Mouse (Mus musculus) intestine, embryonic 14.5 days (tissue): ENCODE measurements at regions not wholly inside any gene's neighbourhood (a gene's known extent, or its start where the extent isn't known, plus 50 kb on each side); places are given as distances from the start of the nearest gene placed in this dataset.

Experiments
- ATAC-seq: fragments of 200-750 bp; cut with Nextera tagmentation; replicated peaks from 2 replicates; pipeline ENCODE4 v1.8.0; 2017; ENCODE audit warnings: low read depth, moderate number of reproducible peaks, moderate TSS enrichment, moderate library complexity; ENCODE audit not compliant: low FRiP score, low TSS enrichment
- DNase-seq: peaks from one replicate; pipeline ENCODE4 v3.0.0-alpha.2; 2018; ENCODE audit warnings: low spot score
- H3K27ac ChIP-seq: fragments of 300-500 bp; sonication (generic); 2 replicates; pipeline ENCODE4 v1.5.1; 2014; ENCODE audit warnings: low read depth, mild to moderate bottlenecking, control low read depth
- H3K27me3 ChIP-seq: fragments of 300-500 bp; sonication (generic); replicated peaks from 2 replicates; pipeline ENCODE4 v1.6.1; 2014; ENCODE audit warnings: low read length, control low read depth; ENCODE audit not compliant: control insufficient read depth, insufficient read depth
- H3K36me3 ChIP-seq: fragments of 300-500 bp; sonication (generic); 2 replicates; pipeline ENCODE4 v1.6.1; 2014; ENCODE audit warnings: low read length, control low read depth; ENCODE audit not compliant: control insufficient read depth, insufficient read depth
- H3K4me1 ChIP-seq: fragments of 300-500 bp; sonication (generic); replicated peaks from 2 replicates; pipeline ENCODE4 v1.6.1; 2014; ENCODE audit warnings: low read length, control low read depth, mixed read lengths; ENCODE audit not compliant: control insufficient read depth, insufficient read depth
- H3K4me2 ChIP-seq: fragments of 300-500 bp; sonication (generic); 2 replicates; pipeline ENCODE4 v1.6.1; 2014; ENCODE audit warnings: low read length
- H3K4me3 ChIP-seq: fragments of 300-500 bp; sonication (generic); 2 replicates; pipeline ENCODE4 v1.5.1; 2014; ENCODE audit warnings: low read depth, low read length, control low read depth, mixed read lengths
- H3K9ac ChIP-seq: fragments of 300-500 bp; sonication (generic); 2 replicates; pipeline ENCODE4 v1.6.1; 2014; ENCODE audit warnings: mild to moderate bottlenecking, low read length
- H3K9me3 ChIP-seq: fragments of 300-500 bp; sonication (generic); 2 replicates; pipeline ENCODE4 v1.6.1; 2016; ENCODE audit warnings: low read length, control low read depth; ENCODE audit not compliant: control insufficient read depth
- WGBS: fragments of 180-500 bp; shearing (Covaris S2); extraction: QIAGEN DNeasy Blood & Tissue Kit; methylation state at CpG from one replicate; pipeline ENCODE4 v1.1.7; 2014; 5-methylcytosine and 5-hydroxymethylcytosine counted together

DNA sequence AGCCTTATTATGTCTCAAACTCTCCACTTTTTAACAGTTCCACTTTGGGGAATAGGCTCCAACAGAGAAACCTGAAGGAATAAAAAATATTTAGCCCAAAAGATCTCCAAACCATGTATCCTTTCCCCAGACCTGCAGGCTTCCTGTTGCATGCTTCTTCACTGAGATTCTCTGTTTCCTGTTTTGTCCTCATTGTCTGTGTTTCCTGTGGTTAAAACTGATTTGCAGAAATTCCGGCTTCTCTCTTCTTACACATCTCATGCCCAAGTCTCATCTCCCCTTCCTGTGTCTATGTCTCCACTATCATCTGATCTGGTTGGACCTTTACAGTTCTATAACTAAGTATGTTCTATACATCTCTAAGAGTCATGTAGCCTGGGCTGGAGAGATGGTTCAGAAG lies 3482.2 kb upstream of the Gm7489 start:
- Histone ChIP-seq H3K27ac (no peak overlapping the region), H3K36me3 (no peaks in the 10 kb centered on the region), H3K9ac (no peak overlapping the region), H3K27me3 (no peaks in the 10 kb centered on the region), H3K4me2 (no peak overlapping the region), H3K4me1 (no peaks in the 10 kb centered on the region), H3K9me3 (no peaks in the 10 kb centered on the region), H3K4me3 (no peak overlapping the region)
- ATAC-seq (no peak), DNase-seq (no peak)
- WGBS = 76% methylated on average over 1 of the region's 1 CpGs

GRCm38 (mm10) chr15:50403883-50404282 lies 3480.8 kb upstream of the Gm7489 start:
- no peak overlapping the region for H3K4me3 ChIP-seq
- no peaks in the 10 kb centered on the region for H3K9me3 ChIP-seq
- H3K9ac ChIP-seq = no peak overlapping the region
- DNase-seq (no peak), ATAC-seq (no peak)
- WGBS = 91% methylated on average over 2 of the region's 2 CpGs
- no peaks in the 10 kb centered on the region for H3K27me3 ChIP-seq
- H3K27ac ChIP-seq = no peak overlapping the region
- no peaks in the 10 kb centered on the region for H3K4me1 ChIP-seq
- H3K36me3 ChIP-seq = no peaks in the 10 kb centered on the region
- no peak overlapping the region for H3K4me2 ChIP-seq

DNA sequence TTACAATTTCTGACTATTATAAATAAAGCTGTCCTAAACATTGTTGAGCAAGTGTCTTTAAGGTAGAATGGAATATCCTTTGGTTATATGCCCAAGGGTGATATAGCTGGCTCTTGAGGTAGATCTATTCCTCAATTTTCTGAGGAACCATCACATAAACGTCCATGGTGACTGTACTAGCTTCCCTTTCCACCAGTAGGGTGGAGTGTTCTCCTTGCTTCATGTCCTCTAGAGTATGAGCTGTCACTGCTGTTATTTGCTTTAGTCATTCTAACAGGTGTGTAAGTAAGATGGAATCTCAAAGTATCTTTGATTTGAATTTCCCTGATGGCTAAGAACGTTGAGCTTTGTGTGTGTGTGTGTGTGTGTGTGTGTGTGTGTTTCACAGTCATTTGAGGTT lies 3475.7 kb upstream of the Gm7489 start:
- no peak for DNase-seq
- ATAC-seq = no peak
- Histone ChIP-seq H3K27me3 (no peaks in the 10 kb centered on the region), H3K9me3 (peaks cover 3% of the 10 kb centered on the region; the same call in 1 of the 2 replicates), H3K4me3 (no peak overlapping the region), H3K4me2 (no peak overlapping the region), H3K27ac (no peak overlapping the region), H3K36me3 (no peaks in the 10 kb centered on the region), H3K9ac (no peak overlapping the region), H3K4me1 (no peaks in the 10 kb centered on the region)
- WGBS = 51% methylated on average over 2 of the region's 2 CpGs

DNA sequence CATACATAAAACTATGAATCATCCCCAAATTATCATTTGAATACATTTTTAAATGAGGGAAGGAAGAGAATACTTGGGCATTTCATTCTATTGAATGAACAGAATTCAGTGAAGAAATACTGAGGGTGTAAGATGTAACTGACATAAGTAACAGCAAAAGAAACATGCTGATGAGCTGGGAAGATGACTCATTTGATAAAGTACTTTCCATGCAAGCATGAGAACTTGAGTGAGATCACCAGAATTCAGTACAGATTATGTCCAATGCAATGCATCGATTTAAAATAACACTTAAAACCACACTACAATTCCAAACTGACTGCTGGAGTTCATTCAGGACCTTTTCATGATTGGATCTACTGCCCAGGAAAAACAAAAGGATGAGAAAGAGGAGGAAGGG lies 3467.1 kb upstream of the Gm7489 start:
- Histone ChIP-seq H3K27ac (no peak overlapping the region), H3K36me3 (no peaks in the 10 kb centered on the region), H3K4me1 (no peaks in the 10 kb centered on the region), H3K9ac (no peak overlapping the region), H3K4me3 (no peak overlapping the region), H3K4me2 (no peak overlapping the region), H3K9me3 (no peaks in the 10 kb centered on the region), H3K27me3 (no peaks in the 10 kb centered on the region)
- 84% methylated on average over 1 of the region's 1 CpGs for WGBS
- no peak for DNase-seq
- no peak for ATAC-seq

- H3K36me3 ChIP-seq = no peaks in the 10 kb centered on the region
- no peak overlapping the region for H3K9ac ChIP-seq
- no peaks in the 10 kb centered on the region for H3K27me3 ChIP-seq
- H3K27ac ChIP-seq = no peak overlapping the region
- 74% methylated on average over 5 of the region's 5 CpGs for WGBS
- H3K4me1 ChIP-seq = no peaks in the 10 kb centered on the region
- H3K4me2 ChIP-seq = no peak overlapping the region
- H3K9me3 ChIP-seq = no peaks in the 10 kb centered on the region
- DNase-seq (no peak), ATAC-seq (no peak)
- H3K4me3 ChIP-seq = no peak overlapping the region
Observed at GRCm38 (mm10) chr15:50423082-50423665, 3461.5 kb upstream of the Gm7489 start.

- H3K27me3 ChIP-seq = no peaks in the 10 kb centered on the region
- no peaks in the 10 kb centered on the region for H3K36me3 ChIP-seq
- H3K4me1 ChIP-seq = no peaks in the 10 kb centered on the region
- no peak overlapping the region for H3K4me2 ChIP-seq
- no peak overlapping the region for H3K9ac ChIP-seq
- DNase-seq (no peak), ATAC-seq (no peak)
- no peaks in the 10 kb centered on the region for H3K9me3 ChIP-seq
- H3K4me3 ChIP-seq = no peak overlapping the region
- no peak overlapping the region for H3K27ac ChIP-seq
- WGBS = 38% methylated on average over 2 of the region's 2 CpGs
Observed at GRCm38 (mm10) chr15:50449604-50450003, 3435.1 kb upstream of the Gm7489 start.

- no peaks in the 10 kb centered on the region for H3K9me3 ChIP-seq
- no peaks in the 10 kb centered on the region for H3K27me3 ChIP-seq
- H3K4me3 ChIP-seq = no peak overlapping the region
- DNase-seq (no peak), ATAC-seq (no peak)
- H3K9ac ChIP-seq = no peak overlapping the region
- H3K4me1 ChIP-seq = no peaks in the 10 kb centered on the region
- no peaks in the 10 kb centered on the region for H3K36me3 ChIP-seq
- no peak overlapping the region for H3K27ac ChIP-seq
- no peak overlapping the region for H3K4me2 ChIP-seq
Observed at GRCm38 (mm10) chr15:50472626-50473025, 3412.1 kb upstream of the Gm7489 start.

DNA sequence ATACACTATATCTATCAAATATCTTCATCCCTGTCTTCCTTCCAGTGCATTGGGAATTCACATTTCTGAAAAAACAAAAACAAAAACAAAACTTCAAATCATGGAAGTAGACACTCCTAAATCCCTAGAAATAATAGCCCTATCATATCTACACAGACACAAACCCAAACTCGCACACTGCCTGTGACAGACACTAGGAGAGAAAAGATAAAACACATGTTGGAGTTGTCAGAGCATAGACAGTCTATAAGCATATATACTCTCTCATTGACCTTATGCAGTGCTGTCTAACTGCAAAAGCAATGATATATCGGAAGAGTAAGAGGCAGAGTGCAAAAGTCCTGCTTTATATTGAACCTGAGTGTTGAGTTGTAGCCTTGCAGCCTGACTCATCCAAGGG lies 3386.0 kb upstream of the Gm7489 start:
- Histone ChIP-seq H3K27me3 (no peaks in the 10 kb centered on the region), H3K27ac (no peak overlapping the region), H3K36me3 (no peaks in the 10 kb centered on the region), H3K4me2 (no peak overlapping the region), H3K4me3 (no peak overlapping the region), H3K9me3 (no peaks in the 10 kb centered on the region), H3K9ac (no peak overlapping the region), H3K4me1 (no peaks in the 10 kb centered on the region)
- no peak for ATAC-seq
- DNase-seq = no peak
- 72% methylated on average over 2 of the region's 2 CpGs for WGBS

DNA sequence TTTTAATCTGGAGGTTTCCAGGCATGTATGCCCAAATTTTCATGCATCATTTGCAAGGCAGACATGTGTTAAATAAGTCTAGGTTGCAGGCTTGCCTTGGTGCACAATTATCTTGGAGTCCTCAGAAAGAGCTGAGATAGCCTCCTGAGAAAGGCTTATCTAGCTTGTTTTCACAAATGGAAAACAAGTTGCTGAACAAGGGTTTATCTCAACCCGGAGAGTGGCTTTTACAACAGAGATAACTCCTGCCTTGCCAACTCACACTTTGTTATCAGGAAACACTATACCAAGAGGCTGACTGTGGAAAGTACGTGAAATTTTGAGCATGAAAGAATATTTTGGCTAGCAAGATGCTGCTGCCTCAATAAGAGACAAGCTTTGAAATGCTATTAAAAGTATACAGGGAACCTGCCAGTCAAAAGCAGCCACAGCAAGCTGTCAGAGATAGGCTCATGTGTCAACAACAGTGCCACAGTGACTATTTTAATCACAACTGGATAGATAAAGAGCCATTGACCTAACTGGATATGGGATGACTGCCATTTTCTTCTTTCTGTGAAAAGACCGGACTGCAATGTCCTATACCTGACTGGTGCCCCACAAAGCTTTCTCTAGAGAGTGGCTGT lies 3376.6 kb upstream of the Gm7489 start:
- Histone ChIP-seq H3K27me3 (no peaks in the 10 kb centered on the region), H3K4me3 (no peak overlapping the region), H3K36me3 (no peaks in the 10 kb centered on the region), H3K4me2 (no peak overlapping the region), H3K27ac (no peak overlapping the region), H3K9me3 (no peaks in the 10 kb centered on the region), H3K9ac (no peak overlapping the region), H3K4me1 (no peaks in the 10 kb centered on the region)
- WGBS = 62% methylated on average over 3 of the region's 3 CpGs
- ATAC-seq (no peak), DNase-seq (no peak)
